Mouse (Mus musculus): ENCODE results near the gene Pgm5.
"Not testable (repeated sequence)": the region's sequence is repeated elsewhere in the genome, so short reads cannot be mapped to it uniquely, and the experiment has no call there.

DNA sequence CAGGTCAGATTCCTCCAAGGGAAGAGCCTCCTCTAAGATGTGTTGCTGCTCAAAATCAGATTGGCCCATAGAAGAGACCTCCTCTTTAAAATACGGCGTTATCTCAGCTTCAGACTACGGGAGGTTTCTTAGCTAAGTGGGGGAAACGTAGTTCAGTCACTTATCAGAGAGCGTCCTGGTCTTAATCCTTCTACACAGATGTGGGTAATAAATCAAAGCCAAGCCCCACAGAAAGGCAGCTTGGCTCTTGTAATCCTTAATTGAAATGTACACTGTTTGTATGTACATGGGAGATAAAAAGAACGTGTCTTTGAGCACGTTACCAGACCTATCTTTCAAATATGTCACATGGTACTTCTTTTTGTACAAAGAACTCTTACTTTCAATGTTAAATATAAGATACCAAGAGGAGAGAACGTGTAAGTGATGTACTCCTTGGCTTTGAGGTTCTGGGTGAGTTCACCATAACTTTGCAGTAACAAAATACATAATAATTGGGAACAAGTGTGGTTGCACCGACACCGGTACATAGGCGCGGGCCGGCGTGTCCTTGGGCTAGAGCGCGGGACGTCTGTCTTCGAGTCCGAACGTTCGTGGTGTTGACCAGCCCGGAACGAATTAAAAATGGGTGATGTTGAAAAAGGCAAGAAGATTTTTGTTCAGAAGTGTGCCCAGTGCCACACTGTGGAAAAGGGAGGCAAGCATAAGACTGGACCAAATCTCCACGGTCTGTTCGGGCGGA, 13.6 kb upstream of the Pgm5 start, which contains the start of gene Gm10053:
- TF ChIP-seq POLR2A (IDR thresholded peaks at IDR 0.05; ENCODE audit: low read depth, low read length); CTCF (IDR thresholded peaks at IDR 0.05; ENCODE audit: extremely low read depth, insufficient read length, insufficient replicate concordance, low read depth, low read length): not testable (repeated sequence)
